Mouse (Mus musculus) liver, embryonic 14.5 days (tissue): ENCODE measurements around the gene Med19.

Source experiments
- CTCF ChIP-seq: IDR thresholded peaks from 2 replicates; pipeline ENCODE4 v1.5.1; 2016; ENCODE audit warnings: antibody characterized with exemption, low read depth, control low read depth
- EP300 ChIP-seq: IDR thresholded peaks from 2 replicates; pipeline ENCODE4 v1.6.1; 2016; ENCODE audit warnings: antibody characterized with exemption, low read depth

DNA sequence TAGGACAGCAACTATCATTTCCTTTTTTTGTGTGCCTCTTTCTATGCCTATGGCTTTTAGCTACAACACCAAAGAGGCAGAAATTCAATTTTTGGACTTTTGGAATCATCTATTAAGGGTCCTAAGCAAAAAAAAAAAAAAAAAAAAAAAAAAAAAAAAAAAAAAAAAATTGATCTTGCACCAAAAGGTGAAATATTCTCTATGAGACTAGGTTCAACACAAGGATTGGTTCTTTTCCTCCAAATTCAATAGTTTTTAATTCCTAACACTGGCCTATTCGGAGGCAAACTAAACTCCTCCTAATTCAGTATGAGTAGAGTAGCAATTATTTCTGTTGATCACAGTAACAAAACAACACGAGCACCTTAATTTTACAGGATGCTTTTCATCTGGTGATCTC is 33.7 kb downstream of the Med19 start:
- TF ChIP-seq CTCF: no peak
- no peak for TF ChIP-seq EP300
